Mouse (Mus musculus) thymus, adult 2 months (tissue): Measurements from ENCODE around the gene Glt8d1. TPM values are rescaled to one million over a fixed set of nuclear protein-coding genes. Genes with fewer than 3 reads are reported as not detected.

Source experiments
- DNase-seq: peaks from one replicate; pipeline ENCODE4 v3.0.0; 2021
- H3K27ac ChIP-seq: fragments of 200-500 bp; 2 replicates; pipeline ENCODE4 v1.5.1; 2012; ENCODE audit warnings: low read length, control low read depth; ENCODE audit not compliant: control insufficient read depth, insufficient read depth
- H3K27me3 ChIP-seq: fragments of 200-500 bp; 2 replicates; pipeline ENCODE4 v1.6.1; 2012; ENCODE audit warnings: mild to moderate bottlenecking, low read length, moderate library complexity, mixed read lengths; ENCODE audit not compliant: control insufficient read depth, insufficient read depth
- H3K36me3 ChIP-seq: fragments of 200-500 bp; 2 replicates; pipeline ENCODE4 v1.6.1; 2012; ENCODE audit warnings: mild to moderate bottlenecking, low read length, moderate library complexity; ENCODE audit not compliant: control insufficient read depth, insufficient read depth
- H3K4me1 ChIP-seq: fragments of 200-500 bp; replicated peaks from 2 replicates; pipeline ENCODE4 v1.6.1; 2012; ENCODE audit warnings: low read length; ENCODE audit not compliant: control insufficient read depth, insufficient read depth
- H3K4me3 ChIP-seq: fragments of 200-500 bp; 2 replicates; pipeline ENCODE4 v1.5.1; 2012; ENCODE audit warnings: mild to moderate bottlenecking, low read length, control low read depth, moderate library complexity; ENCODE audit not compliant: control insufficient read depth, insufficient read depth
- CTCF ChIP-seq: fragments of 200-500 bp; IDR thresholded peaks from 2 replicates; pipeline ENCODE4 v1.5.1; 2012; ENCODE audit warnings: mild to moderate bottlenecking, control low read depth, low read length, moderate library complexity, borderline replicate concordance; ENCODE audit not compliant: control insufficient read depth, poor library complexity, insufficient read depth; ENCODE audit errors: extremely low read depth
- POLR2A ChIP-seq: fragments of 200-500 bp; IDR thresholded peaks from 2 replicates; pipeline ENCODE4 v1.6.1; 2012; ENCODE audit warnings: mild to moderate bottlenecking, low read length, control low read depth, moderate library complexity; ENCODE audit not compliant: control insufficient read depth, poor library complexity, insufficient read depth; ENCODE audit errors: extremely low read depth
- WGBS: fragments of 180-500 bp; shearing (Covaris S2); methylation state at CpG from one replicate; pipeline ENCODE4 v1.1.7; 2018; 5-methylcytosine and 5-hydroxymethylcytosine counted together
- polyA plus RNA-seq: library from polyadenylated mRNA; depleted of rRNA; stranded (reverse); fragments of >200 nt; gene quantifications from 2 replicates; pipeline ENCODE4 v1.2.3, GENCODE M21; 2012; rRNA removed

Glt8d1 gene
- 11.9 and 13.6 TPM in 2 replicates for polyA plus RNA-seq

GRCm38 (mm10) chr14:31001307-31002205 lies at the start of gene Glt8d1, which contains the start of gene Spcs1:
Gene Glt8d1, plus strand, starts transcription at chr14:31001400.
Gene Spcs1, minus strand, starts transcription at chr14:31001672.
- 0 out of 2 replicates have a peak, but pooled peaks cover 3% of the 10 kb centered on the region for H3K4me1 ChIP-seq
- under 1% methylated on average over 84 of the region's 84 CpGs for WGBS
- H3K4me3 ChIP-seq, result peak within 1 kb of the TSS; percentile 90
- peak within 1 kb of the TSS; percentile 1; the same call in 1 of the 2 replicates for H3K27ac ChIP-seq
- TF ChIP-seq POLR2A (peak; percentile 67), CTCF (no peak)
- H3K36me3 ChIP-seq, result no peaks in the 10 kb centered on the region
- DNase-seq, result peak; percentile 89
- H3K27me3 ChIP-seq, result no peaks in the 10 kb centered on the region

GRCm38 (mm10) chr14:30958517-30958916 lies 42.7 kb upstream of the Glt8d1 start:
- no peak overlapping the region for H3K4me3 ChIP-seq
- 93% methylated on average over 2 of the region's 2 CpGs for WGBS
- TF ChIP-seq CTCF (no peak), POLR2A (no peak)
- H3K27ac ChIP-seq, result no peak overlapping the region
- H3K36me3 ChIP-seq, result no peaks in the 10 kb centered on the region
- H3K27me3 ChIP-seq, result no peaks in the 10 kb centered on the region
- DNase-seq, result no peak
- H3K4me1 ChIP-seq, result no peaks in the 10 kb centered on the region

- no peak overlapping the region for H3K4me3 ChIP-seq
- no peak for DNase-seq
- H3K4me1 ChIP-seq, result no peaks in the 10 kb centered on the region
- H3K27ac ChIP-seq, result no peak overlapping the region
- H3K27me3 ChIP-seq, result no peaks in the 10 kb centered on the region
- no peaks in the 10 kb centered on the region for H3K36me3 ChIP-seq
- WGBS, result 96% methylated on average over 4 of the region's 4 CpGs
- TF ChIP-seq CTCF (no peak), POLR2A (no peak)
Measured at GRCm38 (mm10) chr14:30959031-30959430, 42.2 kb upstream of the Glt8d1 start.

GRCm38 (mm10) chr14:30960366-30960765 lies 40.8 kb upstream of the Glt8d1 start:
- no peak overlapping the region for H3K4me3 ChIP-seq
- H3K27me3 ChIP-seq, result no peaks in the 10 kb centered on the region
- no peaks in the 10 kb centered on the region for H3K4me1 ChIP-seq
- no peak for DNase-seq
- 100% methylated on average over 1 of the region's 1 CpGs for WGBS
- no peak overlapping the region for H3K27ac ChIP-seq
- H3K36me3 ChIP-seq, result no peaks in the 10 kb centered on the region
- no peak for TF ChIP-seq POLR2A
- no peak for TF ChIP-seq CTCF

GRCm38 (mm10) chr14:30974204-30974603 lies 27.0 kb upstream of the Glt8d1 start:
- no peak for DNase-seq
- TF ChIP-seq POLR2A (no peak), CTCF (no peak)
- H3K4me3 ChIP-seq, result no peak overlapping the region
- H3K4me1 ChIP-seq, result no peaks in the 10 kb centered on the region
- no peak overlapping the region for H3K27ac ChIP-seq
- H3K27me3 ChIP-seq, result no peaks in the 10 kb centered on the region
- 95% methylated on average over 6 of the region's 6 CpGs for WGBS
- H3K36me3 ChIP-seq, result no peaks in the 10 kb centered on the region

DNA sequence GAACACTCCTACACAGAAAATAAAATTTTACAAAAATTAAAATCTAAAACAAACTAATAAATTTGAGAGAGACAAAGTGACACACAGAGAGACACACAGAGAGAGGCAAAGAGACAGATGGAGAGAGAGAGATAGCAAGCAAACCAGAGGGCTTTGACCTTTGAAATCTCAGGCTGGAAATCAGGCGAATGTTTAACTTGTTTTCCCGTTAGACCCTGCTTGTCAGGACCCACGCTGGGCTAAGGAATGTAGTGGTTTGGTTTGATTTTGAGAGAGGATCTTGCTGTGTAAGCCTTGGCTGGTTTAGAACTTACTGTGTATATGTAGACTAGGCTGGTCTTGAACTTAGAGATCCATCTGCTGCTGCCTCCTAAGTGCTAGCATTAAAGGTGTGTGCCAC lies 25.0 kb upstream of the Glt8d1 start:
- no peaks in the 10 kb centered on the region for H3K27me3 ChIP-seq
- TF ChIP-seq CTCF (no peak), POLR2A (no peak)
- 98% methylated on average over 3 of the region's 3 CpGs for WGBS
- H3K36me3 ChIP-seq, result no peaks in the 10 kb centered on the region
- DNase-seq, result no peak
- H3K4me1 ChIP-seq, result no peaks in the 10 kb centered on the region
- H3K4me3 ChIP-seq, result no peak overlapping the region
- no peak overlapping the region for H3K27ac ChIP-seq
